In the genomic region with DNA sequence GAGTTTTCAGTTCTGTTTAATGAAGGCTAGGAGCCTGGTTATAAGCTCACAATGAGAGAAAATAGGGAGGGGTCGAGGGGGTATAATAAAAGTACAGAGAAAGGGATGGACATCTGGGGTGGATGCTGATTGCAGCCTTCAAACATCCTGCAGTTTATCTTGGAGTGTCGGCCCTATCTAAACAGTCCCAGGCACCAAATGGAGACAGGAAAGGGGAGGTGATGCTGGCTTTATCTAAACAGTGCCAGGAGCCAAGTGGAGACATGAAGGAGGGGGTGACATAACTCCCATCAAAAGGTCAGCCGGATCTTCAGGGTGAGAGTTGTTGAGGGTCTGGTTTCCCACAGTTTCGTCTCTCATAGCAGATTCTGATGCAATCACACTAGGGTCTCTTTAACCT, we compare ENCODE assay signal across 5 mouse cellular contexts.
DNase-seq lines count a peak whose midpoint lies in the region; ATAC-seq and TF ChIP-seq lines count a peak whose summit lies in the region.
"Not testable (repeated sequence)": the region's sequence is repeated elsewhere in the genome, so short reads cannot be mapped to it uniquely, and the experiment has no call there.

No protein-coding gene starts in this region.

- H3K4me1 ChIP-seq in MEL (ENCODE audit: control insufficient read depth in 1 of 2, insufficient read depth in 2 of 2, low read length in 2 of 2); liver, embryonic 12.5 days; liver, embryonic 14.5 days (replicated peaks; ENCODE audit: control insufficient read depth in 2 of 2, insufficient read depth in 2 of 2, low read length in 1 of 2): not testable (repeated sequence)

- 31% methylated on average over 4 of the region's 4 CpGs for WGBS in liver, embryonic 12.5 days (ENCODE audit: insufficient replicate concordance)
- 28% methylated on average over 4 of the region's 4 CpGs for WGBS in liver, embryonic 14.5 days (ENCODE audit: insufficient replicate concordance)

- H3K4me3 ChIP-seq in MEL (ENCODE audit: control insufficient read depth in 1 of 2, insufficient read depth in 1 of 2, low read depth in 2 of 2, low read length in 2 of 2); liver, embryonic 12.5 days; liver, embryonic 14.5 days (ENCODE audit: insufficient read depth in 1 of 2, low read depth in 2 of 2, low read length in 2 of 2): not testable (repeated sequence)

- H3K4me2 ChIP-seq in liver, embryonic 12.5 days; liver, embryonic 14.5 days (ENCODE audit: low read depth): not testable (repeated sequence)

- not testable (repeated sequence) for H3K27me3 ChIP-seq in MEL (ENCODE audit: control insufficient read depth in 1 of 2, insufficient read depth in 2 of 2, low read length in 2 of 2); liver, embryonic 12.5 days (replicated peaks); liver, embryonic 14.5 days (ENCODE audit: control insufficient read depth, insufficient read depth, low read length)

- H3K79me2 ChIP-seq in MEL (ENCODE audit: control insufficient read depth, insufficient read depth, low read length, poor library complexity), result not testable (repeated sequence)

- H3K9me3 ChIP-seq in MEL (replicated peaks; ENCODE audit: insufficient read depth, low read length); liver, embryonic 12.5 days (replicated peaks); liver, embryonic 14.5 days (ENCODE audit: control insufficient read depth, low read length): not testable (repeated sequence)

- not testable (repeated sequence) for H3K9ac ChIP-seq in MEL (ENCODE audit: control insufficient read depth, low read depth, low read length, poor library complexity, severe bottlenecking); liver, embryonic 12.5 days; liver, embryonic 14.5 days (replicated peaks)

- not testable (repeated sequence) for TF ChIP-seq POLR2A in MEL (IDR thresholded peaks at IDR 0.05; ENCODE audit: control insufficient read depth in 1 of 2, insufficient read depth in 1 of 2, low read depth in 1 of 2, low read length in 2 of 2, poor library complexity in 1 of 2)

- H3K36me3 ChIP-seq in MEL (ENCODE audit: control insufficient read depth in 1 of 2, insufficient read depth in 2 of 2, low read length in 2 of 2); liver, embryonic 12.5 days; liver, embryonic 14.5 days (replicated peaks; ENCODE audit: control insufficient read depth, insufficient read depth, low read depth): not testable (repeated sequence)

- not testable (repeated sequence) for TF ChIP-seq CTCF in MEL (IDR thresholded peaks at IDR 0.05 in 2 of 3, conservative IDR thresholded peaks at IDR 0.05 in 1 of 3; ENCODE audit: control insufficient read depth in 1 of 3, insufficient read depth in 1 of 3, low read depth in 2 of 3, low read length in 3 of 3, poor library complexity in 1 of 3, severe bottlenecking in 1 of 3); liver, embryonic 14.5 days (IDR thresholded peaks at IDR 0.05; ENCODE audit: low read depth)

- TF ChIP-seq RAD21 in MEL (IDR thresholded peaks at IDR 0.05; ENCODE audit: low read depth, low read length), result not testable (repeated sequence)

- not testable (repeated sequence) for DNase-seq in MEL (ENCODE audit: low read depth, low spot score)
- peak; percentile 6 for DNase-seq in embryo, embryonic 10.5 days (ENCODE audit: low spot score)
- DNase-seq in embryo, embryonic 9.5 days (ENCODE audit: extremely low spot score), result peak; percentile 0
- DNase-seq in liver, embryonic 14.5 days (ENCODE audit: low read depth in 3 of 3, low spot score in 3 of 3), result peak in 1 of 3 experiments; percentile 0

- ATAC-seq in liver, embryonic 12.5 days, result 0 out of 2 replicates have a peak, but pooled peaks have one; percentile 61
- ATAC-seq in liver, embryonic 14.5 days (ENCODE audit: insufficient read depth), result peak; percentile 31; the same call in 1 of the 2 replicates

- peak in 1 of 2 experiments; percentile 45; a peak in 1 of 4 replicates for TF ChIP-seq EP300 in MEL (IDR thresholded peaks at IDR 0.05; ENCODE audit: low read depth in 1 of 2, low read length in 2 of 2)
- TF ChIP-seq EP300 in liver, embryonic 14.5 days (IDR thresholded peaks at IDR 0.05; ENCODE audit: low read depth), result not testable (repeated sequence)

- not testable (repeated sequence) for H3K27ac ChIP-seq in MEL (ENCODE audit: control insufficient read depth, low read depth, low read length); liver, embryonic 12.5 days; liver, embryonic 14.5 days

TF ChIP-seq in MEL, 35 proteins besides CTCF, POLR2A, EP300 and RAD21:
- peak; percentile 64; the same call in 1 of the 2 replicates for TF ChIP-seq TCF12 (IDR thresholded peaks at IDR 0.05; ENCODE audit: low read depth, low read length)
